Mouse (Mus musculus) bone marrow macrophage, adult 2 months (primary cell): ENCODE data around the gene Pak2.

ENCODE experiments used
- CTCF ChIP-seq: IDR thresholded peaks from 2 replicates; pipeline ENCODE4 v1.5.1; 2012; ENCODE audit warnings: low read depth, mild to moderate bottlenecking, low read length, moderate library complexity
- POLR2A ChIP-seq: IDR thresholded peaks from 2 replicates; pipeline ENCODE4 v1.6.1; 2012; ENCODE audit warnings: mild to moderate bottlenecking, low read depth, low read length, borderline replicate concordance

DNA sequence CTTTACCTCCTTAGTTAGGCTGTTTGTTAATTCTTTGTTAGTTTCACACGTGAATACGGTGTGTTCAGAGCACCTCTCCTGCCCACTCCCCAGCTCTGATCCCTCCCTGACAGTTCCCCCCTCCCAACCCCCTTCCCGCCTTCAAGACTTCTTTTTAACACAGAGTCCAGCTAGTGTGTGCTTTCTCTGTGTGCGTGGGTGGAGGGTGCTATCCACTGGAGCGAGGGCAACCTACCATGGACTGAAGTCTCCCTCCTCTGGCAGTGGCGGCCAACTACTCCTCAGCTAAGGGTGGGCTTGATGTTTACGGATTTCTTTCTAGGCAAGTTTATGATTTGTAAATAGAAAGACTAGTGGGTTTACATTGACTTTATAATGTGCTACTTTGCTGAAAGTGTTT, 29.0 kb upstream of the Pak2 start:
- TF ChIP-seq POLR2A (no peak), CTCF (peak; percentile 30; the same call in 1 of the 2 replicates)
